Mouse (Mus musculus): ENCODE measurements at regions not wholly inside any gene's neighbourhood (a gene's known extent, or its start where the extent isn't known, plus 50 kb on each side); places are given as distances from the start of the nearest gene placed in this dataset.
"Not testable (repeated sequence)": the region's sequence is repeated elsewhere in the genome, so short reads cannot be mapped to it uniquely, and the experiment has no call there.

DNA sequence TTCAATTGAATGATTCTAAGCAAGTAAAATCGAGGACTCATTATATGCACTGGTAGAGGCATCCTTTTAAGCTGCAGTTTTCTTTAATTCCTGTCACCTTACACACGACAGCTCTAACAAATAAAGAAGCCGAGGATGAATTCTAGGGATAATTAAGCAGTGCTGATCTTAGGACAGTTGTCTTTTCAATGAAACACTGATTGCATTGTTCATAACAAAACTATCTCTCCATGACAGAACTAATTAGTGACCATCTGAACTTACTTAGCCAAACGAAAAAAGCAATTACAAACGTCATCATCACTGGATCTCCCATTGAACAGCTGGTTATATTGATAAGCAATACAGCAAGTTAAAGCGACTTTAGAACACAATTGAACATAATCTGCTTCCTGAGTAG lies 1579.7 kb upstream of the G6pd2 start:
- H3K4me1 ChIP-seq (ENCODE audit: control insufficient read depth, insufficient read depth, low read length) = no peaks in the 10 kb centered on the region
- H3K4me3 ChIP-seq (ENCODE audit: low read depth, low read length) = no peak overlapping the region
- peak; percentile 44; the same call in 1 of the 2 replicates for ATAC-seq
- H3K9me3 ChIP-seq (replicated peaks; ENCODE audit: control insufficient read depth, low read length) = no peaks in the 10 kb centered on the region
- H3K9ac ChIP-seq (ENCODE audit: low read length) = no peak overlapping the region
- H3K27ac ChIP-seq (ENCODE audit: low read depth, low read length) = no peak overlapping the region
- 8% methylated on average over 6 of the region's 6 CpGs for WGBS
- H3K4me2 ChIP-seq (ENCODE audit: low read length) = no peak overlapping the region
- H3K27me3 ChIP-seq (replicated peaks; ENCODE audit: control insufficient read depth, insufficient read depth, low read length) = no peaks in the 10 kb centered on the region
- no peaks in the 10 kb centered on the region for H3K36me3 ChIP-seq (ENCODE audit: control insufficient read depth, insufficient read depth, low read length)
- peak; percentile 14 for DNase-seq (ENCODE audit: low spot score)

- not testable (repeated sequence) for H3K9ac ChIP-seq (ENCODE audit: low read length); H3K9me3 ChIP-seq (replicated peaks; ENCODE audit: control insufficient read depth, low read length); H3K36me3 ChIP-seq (ENCODE audit: control insufficient read depth, insufficient read depth, low read length); DNase-seq (ENCODE audit: low spot score); H3K4me3 ChIP-seq (ENCODE audit: low read depth, low read length); H3K4me1 ChIP-seq (ENCODE audit: control insufficient read depth, insufficient read depth, low read length); H3K27me3 ChIP-seq (replicated peaks; ENCODE audit: control insufficient read depth, insufficient read depth, low read length); H3K27ac ChIP-seq (ENCODE audit: low read depth, low read length)
- 15% methylated on average over 30 of the region's 30 CpGs for WGBS
- peak overlapping the region; percentile 26; the same call in 1 of the 2 replicates for H3K4me2 ChIP-seq (ENCODE audit: low read length)
- ATAC-seq = peak; percentile 77; the same call in 1 of the 2 replicates
These were observed 1577.3 kb upstream of the G6pd2 start for GRCm38 (mm10) chr5:60231232-60231891.

- H3K27me3 ChIP-seq (replicated peaks; ENCODE audit: control insufficient read depth, insufficient read depth, low read length) = no peaks in the 10 kb centered on the region
- no peak overlapping the region for H3K27ac ChIP-seq (ENCODE audit: low read depth, low read length)
- H3K36me3 ChIP-seq (ENCODE audit: control insufficient read depth, insufficient read depth, low read length) = no peaks in the 10 kb centered on the region
- ATAC-seq (no peak), DNase-seq (ENCODE audit: low spot score) (peak; percentile 54)
- H3K9me3 ChIP-seq (replicated peaks; ENCODE audit: control insufficient read depth, low read length) = no peaks in the 10 kb centered on the region
- 71% methylated on average over 2 of the region's 2 CpGs for WGBS
- no peaks in the 10 kb centered on the region for H3K4me1 ChIP-seq (ENCODE audit: control insufficient read depth, insufficient read depth, low read length)
- H3K4me3 ChIP-seq (ENCODE audit: low read depth, low read length) = no peak overlapping the region
- H3K9ac ChIP-seq (ENCODE audit: low read length) = no peak overlapping the region
- no peak overlapping the region for H3K4me2 ChIP-seq (ENCODE audit: low read length)
These were observed 1564.4 kb upstream of the G6pd2 start for GRCm38 (mm10) chr5:60244185-60244584.

GRCm38 (mm10) chr5:60276696-60277095 lies 1531.9 kb upstream of the G6pd2 start:
- DNase-seq (ENCODE audit: low spot score) = peak; percentile 78
- ATAC-seq = peak; percentile 89
- 64% methylated on average over 2 of the region's 2 CpGs for WGBS

More at GRCm38 (mm10) chr5:60276696-60277095, 1531.9 kb upstream of the G6pd2 start:
- Histone ChIP-seq H3K9me3 (replicated peaks; ENCODE audit: control insufficient read depth, low read length) (no peaks in the 10 kb centered on the region), H3K9ac (ENCODE audit: low read length) (no peak overlapping the region), H3K36me3 (ENCODE audit: control insufficient read depth, insufficient read depth, low read length) (no peaks in the 10 kb centered on the region), H3K4me1 (ENCODE audit: control insufficient read depth, insufficient read depth, low read length) (no peaks in the 10 kb centered on the region), H3K27me3 (replicated peaks; ENCODE audit: control insufficient read depth, insufficient read depth, low read length) (no peaks in the 10 kb centered on the region), H3K4me2 (ENCODE audit: low read length) (no peak overlapping the region), H3K4me3 (ENCODE audit: low read depth, low read length) (no peak overlapping the region), H3K27ac (ENCODE audit: low read depth, low read length) (no peak overlapping the region)

All from forebrain, embryonic 14.5 days (tissue).